Mouse (Mus musculus) cerebellum, adult 2 months (tissue): ENCODE measurements at regions not wholly inside any gene's neighbourhood (a gene's known extent, or its start where the extent isn't known, plus 50 kb on each side); places are given as distances from the start of the nearest gene placed in this dataset.

Experiments used
- CTCF ChIP-seq: fragments of 200-500 bp; IDR thresholded peaks from 2 replicates; pipeline ENCODE4 v1.5.1; 2011; ENCODE audit warnings: low read depth, mild to moderate bottlenecking, control low read depth, low read length, moderate library complexity, borderline replicate concordance; ENCODE audit not compliant: insufficient read depth
- POLR2A ChIP-seq: fragments of 200-500 bp; IDR thresholded peaks from 2 replicates; pipeline ENCODE4 v1.6.1; 2011; ENCODE audit warnings: low read length, control low read depth, borderline replicate concordance; ENCODE audit not compliant: insufficient read depth

DNA sequence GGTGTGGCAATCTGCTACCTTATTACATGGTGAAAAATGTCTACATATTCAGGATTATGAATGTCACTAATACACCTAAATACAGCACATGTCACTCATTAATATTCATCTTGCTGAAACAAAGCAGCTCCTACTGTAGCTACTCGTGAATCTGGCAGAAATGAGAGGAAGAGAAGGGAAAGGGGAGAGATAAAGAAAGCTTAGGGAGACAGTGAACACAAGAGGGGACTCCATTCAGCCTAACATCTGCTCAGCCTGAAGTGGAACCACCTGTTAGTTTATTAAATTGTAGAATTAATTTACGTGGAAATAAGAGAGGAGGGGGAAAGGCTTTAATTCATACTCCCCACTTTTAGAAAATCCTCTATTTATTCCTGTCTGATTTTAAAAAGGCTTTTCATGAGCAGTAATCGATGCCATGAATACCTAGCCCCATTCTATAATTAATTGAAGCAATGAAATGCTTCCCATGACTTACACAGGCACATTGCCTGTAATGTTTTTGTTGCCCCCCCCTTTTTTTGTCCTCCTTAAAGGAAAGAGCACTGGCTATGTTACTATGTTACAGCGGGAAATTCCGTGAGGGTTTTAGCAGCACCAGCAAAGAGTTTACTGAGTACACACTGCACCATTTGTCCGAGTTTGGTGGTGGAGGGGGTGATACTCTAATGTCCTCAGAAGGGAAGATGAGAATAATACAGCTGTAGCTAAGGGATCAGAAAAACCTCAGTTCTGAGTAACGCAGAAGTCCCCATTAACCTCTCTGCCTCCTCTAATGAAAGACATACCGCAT is 319.2 kb upstream of the Rsrc1 start:
- TF ChIP-seq CTCF (no peak), POLR2A (no peak)
